Mouse (Mus musculus): ENCODE results near the gene Arhgap17. TPM values are rescaled to one million over a fixed set of nuclear protein-coding genes. Genes with fewer than 3 reads are reported as not detected.

Arhgap17 gene
- total RNA-seq (2021), result 10 to 100 TPM; 57.7 to 73.3 TPM
- long read RNA-seq, experiment 1, partial matches to known transcripts, result 8 of 13 reads
- long read RNA-seq, experiment 1, other reads (novel, unspliced or antisense), result 5 of 13 reads
- long read RNA-seq, experiment 2, partial matches to known transcripts, result 4 of 12 reads
- long read RNA-seq, experiment 2, other reads (novel, unspliced or antisense), result 2 of 12 reads

DNA sequence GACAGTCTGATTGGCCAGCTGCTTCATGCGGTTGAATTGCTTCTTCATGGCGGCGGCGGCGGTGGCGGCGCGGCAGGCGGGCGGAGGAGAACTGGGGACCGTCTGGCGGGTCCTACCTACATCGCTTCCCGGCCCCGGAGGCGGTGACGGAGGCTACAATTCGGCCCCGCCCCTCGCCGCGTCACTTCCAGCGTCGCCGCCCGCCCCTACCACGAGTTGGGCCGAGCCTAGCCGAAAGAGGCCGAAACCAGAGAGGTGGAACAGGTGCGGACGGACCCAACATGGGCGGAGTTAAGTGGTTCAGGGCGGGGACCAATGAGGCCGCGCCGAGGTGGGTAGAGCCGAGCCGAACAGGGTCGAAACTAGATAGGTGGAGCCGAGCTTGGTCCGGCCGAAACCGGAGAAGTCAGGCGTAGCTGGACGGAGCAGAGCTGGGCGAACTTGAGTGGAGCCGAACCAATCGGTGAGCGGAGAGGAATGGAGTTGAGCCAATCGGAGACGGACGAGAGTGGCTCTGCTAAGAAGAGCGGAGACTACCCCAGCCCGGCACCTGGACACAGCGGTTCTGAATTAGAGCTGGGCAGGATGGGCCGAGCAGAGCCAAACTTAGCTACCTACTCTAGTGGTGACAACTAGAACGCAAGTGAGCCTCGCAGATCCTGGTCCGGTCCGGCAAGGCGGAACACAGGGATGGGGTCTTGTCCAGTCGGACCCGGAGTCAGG, at the start of gene Arhgap17, which contains the start of gene Lcmt1:
Gene Arhgap17 (minus strand): TSS at position 157 of the 723 bp plus-strand sequence.
Gene Lcmt1 (plus strand): TSS at position 26 of the 723 bp plus-strand sequence.
- peak; percentile 97 to 98 for DNase-seq

DNA sequence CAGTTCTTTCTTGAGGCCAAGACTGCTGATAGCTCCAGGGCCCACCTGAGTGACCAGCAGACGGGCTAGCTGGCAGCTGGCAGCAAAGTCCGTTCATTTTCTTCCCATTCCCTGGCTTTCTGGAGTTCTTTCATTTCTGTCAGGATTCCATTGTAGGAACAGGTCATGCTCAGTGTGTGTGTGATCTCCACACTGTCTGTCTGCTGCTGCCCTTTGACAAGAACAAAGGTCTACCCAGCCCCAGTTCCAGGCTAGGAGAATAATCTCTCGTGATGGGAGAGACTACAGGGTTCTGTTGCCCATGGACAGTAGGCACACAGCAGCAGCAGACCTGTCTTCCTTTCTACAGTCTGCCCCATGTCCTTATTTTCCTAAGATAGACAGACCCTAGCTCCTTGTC, 47.9 kb upstream of the Arhgap17 start:
- DNase-seq, result no peak

GRCm38 (mm10) chr7:123416803-123417202, 47.1 kb upstream of the Arhgap17 start:
- no peak for DNase-seq

- DNase-seq, result no peak
Measured at GRCm38 (mm10) chr7:123412143-123412542, 42.4 kb upstream of the Arhgap17 start.

- peak; percentile 60 to 70 for DNase-seq
Measured at GRCm38 (mm10) chr7:123411109-123411508, 41.4 kb upstream of the Arhgap17 start.

DNA sequence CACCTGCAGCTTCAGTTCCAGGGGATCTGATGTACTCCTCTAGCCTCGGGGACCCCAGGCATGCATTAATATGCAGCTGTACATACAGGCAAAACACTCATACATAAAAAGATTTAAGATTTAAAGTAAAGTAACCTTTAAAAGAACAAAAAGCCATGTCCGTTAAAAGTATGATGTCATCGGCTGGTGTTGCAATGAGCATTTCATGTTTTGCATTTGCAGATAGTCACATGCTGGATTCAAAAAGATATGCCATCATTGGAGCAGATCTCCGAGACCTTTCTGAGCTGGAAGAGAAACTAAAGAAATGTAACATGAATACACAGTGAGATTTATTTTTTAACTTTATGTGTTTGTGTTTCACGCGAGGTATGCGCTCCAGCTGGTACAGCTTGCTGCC, 40.8 kb upstream of the Arhgap17 start:
- no peak for DNase-seq

- DNase-seq, result no peak
Measured at GRCm38 (mm10) chr7:123406988-123407387, 37.3 kb upstream of the Arhgap17 start.

- DNase-seq, result no peak
Measured at GRCm38 (mm10) chr7:123405619-123406018, 35.9 kb upstream of the Arhgap17 start.

DNA sequence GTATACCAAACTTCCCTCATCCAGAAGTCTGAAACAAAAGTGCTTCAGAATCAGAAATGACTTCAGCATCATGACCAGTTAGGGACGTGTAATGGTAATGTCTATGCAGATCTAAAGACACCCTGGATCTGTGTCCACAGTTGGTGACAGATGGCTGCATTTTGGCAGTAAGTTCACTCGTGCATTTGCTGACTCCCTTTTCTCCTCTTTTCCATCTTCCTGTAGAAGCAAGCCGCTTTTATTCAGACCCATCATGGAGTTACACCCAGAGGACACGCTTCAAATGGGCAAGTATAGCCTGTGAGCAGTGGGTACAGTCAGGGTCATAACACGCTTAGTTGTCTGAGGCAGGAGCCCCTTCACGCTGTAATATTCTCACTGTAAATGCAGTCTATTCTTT, 34.5 kb upstream of the Arhgap17 start:
- DNase-seq, result no peak

GRCm38 (mm10) chr7:123401121-123401520, 31.4 kb upstream of the Arhgap17 start:
- DNase-seq, result no peak

GRCm38 (mm10) chr7:123399286-123399685, 29.6 kb upstream of the Arhgap17 start:
- DNase-seq, result no peak

DNA sequence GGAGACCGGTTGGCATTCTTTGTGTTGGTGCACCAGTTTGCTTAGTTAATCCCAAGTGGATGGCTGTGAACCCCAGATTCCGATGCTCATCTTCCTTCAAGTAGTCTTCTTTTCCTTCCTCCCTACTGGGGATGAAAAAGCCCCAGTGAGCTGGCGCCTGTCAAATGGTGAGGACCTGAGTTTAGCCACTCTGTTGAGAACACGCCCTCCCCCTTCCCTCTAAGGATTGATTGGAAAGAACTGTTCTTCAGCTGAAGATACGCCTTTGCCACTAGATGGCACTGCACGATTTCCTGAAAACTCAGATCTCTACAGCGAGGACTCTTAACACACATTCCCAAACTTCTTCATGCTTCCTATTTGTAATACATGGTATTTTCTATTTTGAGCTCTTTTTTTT, 29.1 kb upstream of the Arhgap17 start:
- DNase-seq, result peak; percentile 42 to 69

DNA sequence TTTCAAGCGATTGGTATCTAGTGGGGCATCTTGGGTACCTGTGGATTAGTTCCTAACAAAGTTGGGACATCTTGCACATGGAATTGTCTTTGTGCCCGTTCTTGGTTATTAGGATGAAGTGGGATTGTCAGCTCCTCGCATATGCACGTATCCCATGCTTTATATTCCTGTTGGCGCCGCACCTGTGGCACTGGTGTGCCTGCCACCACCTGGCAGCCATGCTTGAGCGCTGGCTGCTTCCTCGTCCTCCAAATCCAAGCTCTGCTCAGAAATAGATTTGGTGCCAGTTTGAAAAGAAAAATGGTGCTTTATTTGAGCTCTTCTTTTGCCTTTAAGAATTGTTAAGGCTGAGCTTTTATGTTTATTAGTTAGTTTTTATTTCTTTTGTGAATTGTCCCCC, 28.2 kb upstream of the Arhgap17 start:
- no peak for DNase-seq

DNA sequence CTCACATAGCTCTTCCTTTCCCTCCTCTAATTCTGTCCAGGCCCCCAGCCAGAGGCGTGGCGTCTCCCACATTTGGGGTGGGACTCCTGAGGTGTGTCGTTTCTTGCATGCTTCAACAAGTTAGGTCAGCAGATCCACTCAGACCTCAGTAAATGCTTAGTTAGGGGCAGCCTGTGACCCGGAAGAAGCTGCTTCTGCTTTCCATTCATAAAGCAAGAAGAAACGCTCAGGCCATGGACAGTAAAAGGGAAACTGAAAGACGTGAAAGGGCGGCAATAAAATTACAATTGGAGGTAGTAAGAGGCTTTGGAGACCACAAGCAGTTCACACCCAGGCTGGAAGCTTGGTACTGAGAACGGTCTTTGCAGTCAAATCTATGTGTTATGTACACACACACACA, 27.7 kb upstream of the Arhgap17 start:
- no peak for DNase-seq

GRCm38 (mm10) chr7:123396900-123397299, 27.2 kb upstream of the Arhgap17 start:
- no peak for DNase-seq

- no peak for DNase-seq
Measured at GRCm38 (mm10) chr7:123394271-123394670, 24.6 kb upstream of the Arhgap17 start.

GRCm38 (mm10) chr7:123389686-123390280, 20.1 kb upstream of the Arhgap17 start:
- DNase-seq, result no peak

DNA sequence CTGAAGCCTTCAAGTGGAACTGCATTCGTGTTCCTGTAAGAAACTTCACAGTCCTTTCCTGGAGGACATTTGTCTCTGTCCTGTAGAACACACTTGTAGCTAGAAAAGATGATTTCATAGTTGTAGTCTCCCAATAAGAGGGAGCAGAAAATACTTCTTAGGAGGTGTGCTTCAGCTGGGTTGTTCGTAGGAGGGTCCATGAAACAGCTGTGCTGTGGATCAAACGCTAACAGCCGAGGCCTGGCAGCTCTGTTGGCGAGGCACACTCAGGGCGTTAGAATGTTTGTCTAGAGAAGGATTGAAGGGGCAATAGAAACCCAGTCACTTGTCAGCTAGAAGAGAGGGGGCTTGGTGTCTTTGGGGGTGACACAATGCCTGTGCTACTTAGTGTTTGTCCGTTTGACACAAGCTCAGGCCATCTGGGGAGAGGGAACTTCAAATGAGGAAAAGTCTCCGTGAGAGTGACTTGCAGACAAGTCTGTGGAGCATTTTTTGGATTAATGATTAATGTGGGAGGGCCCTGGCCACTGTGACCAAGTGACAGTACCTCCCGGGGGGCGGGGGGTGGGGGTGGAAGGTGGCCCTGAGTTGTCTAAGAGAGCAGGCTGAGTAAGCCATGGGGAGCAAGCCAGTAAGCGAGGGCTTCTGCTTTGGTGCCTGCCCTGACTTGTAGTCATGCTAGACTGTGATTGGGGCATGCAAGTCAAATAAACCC, 16.1 kb upstream of the Arhgap17 start:
- DNase-seq, result peak; percentile 37 to 45

DNA sequence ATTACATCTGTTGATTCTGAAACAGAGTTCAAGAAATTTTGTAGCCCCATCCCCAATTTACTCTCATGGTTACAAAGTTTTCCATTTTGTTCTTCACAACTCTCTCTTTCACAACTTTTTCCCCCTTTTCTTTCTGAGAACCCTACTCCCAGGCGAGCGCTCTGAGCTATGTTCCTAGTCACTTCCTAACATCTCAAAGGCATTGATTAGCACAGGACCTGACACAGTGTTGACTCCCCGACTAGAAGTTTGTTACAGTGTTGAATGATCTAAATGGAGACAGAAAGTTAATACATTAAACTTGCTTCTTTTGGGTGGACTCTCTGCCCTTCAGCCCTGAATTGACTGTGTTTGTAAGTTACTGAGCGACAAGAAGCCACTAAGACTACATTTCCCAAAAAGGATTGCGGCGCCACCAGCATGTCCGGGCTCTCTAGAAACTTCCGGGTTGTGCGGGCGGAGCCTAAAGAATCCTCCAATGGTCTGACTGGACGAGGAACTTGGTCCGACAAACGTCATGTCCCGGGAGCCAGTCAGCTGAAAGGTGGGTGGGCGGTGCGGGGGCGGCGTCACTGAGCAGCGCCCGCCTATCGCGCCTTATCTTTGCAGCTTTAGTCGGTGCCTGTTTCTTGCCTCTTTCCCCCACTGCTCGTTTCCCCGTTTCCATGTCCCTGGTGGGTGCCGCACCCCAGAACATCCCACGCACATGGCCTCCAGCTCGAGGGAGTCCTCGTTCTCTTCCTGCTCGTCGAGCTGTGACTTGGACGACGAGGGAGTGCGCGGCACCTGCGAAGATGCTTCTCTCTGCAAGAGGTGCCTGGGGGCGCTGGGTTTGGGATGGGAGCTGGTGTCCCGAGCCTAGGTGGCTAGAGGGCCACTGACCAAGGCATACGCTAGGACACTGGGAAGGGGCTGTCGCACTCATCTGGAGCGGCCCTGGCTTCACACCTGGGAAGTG, 8.0 kb upstream of the Arhgap17 start:
- peak; percentile 96 for DNase-seq

- DNase-seq, result peak; percentile 65 to 71
Measured at GRCm38 (mm10) chr7:123371501-123371900, 1.8 kb upstream of the Arhgap17 start.

DNA sequence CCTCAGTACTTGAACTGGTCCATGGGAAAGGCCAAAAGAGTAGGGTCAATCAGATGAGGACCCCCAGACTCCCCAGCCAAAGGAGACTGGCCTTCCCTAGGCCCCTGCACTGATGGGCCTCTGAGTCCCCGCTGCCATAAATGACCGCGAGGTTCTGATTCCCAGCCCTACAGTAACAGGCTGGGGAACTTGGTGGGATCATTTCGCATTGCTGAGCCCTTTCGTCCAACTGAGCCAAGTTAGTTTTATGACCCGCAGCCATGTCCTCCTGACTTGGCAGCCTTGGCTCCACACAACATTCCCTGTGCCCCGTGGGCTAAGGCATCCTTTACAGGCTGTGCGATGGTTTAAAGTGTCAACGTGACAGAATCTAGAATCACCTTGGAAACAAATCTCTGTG, 985 bp upstream of the Arhgap17 start:
- DNase-seq, result no peak
